ENCODE assay signal across 21 mouse cellular contexts in the genomic region with DNA sequence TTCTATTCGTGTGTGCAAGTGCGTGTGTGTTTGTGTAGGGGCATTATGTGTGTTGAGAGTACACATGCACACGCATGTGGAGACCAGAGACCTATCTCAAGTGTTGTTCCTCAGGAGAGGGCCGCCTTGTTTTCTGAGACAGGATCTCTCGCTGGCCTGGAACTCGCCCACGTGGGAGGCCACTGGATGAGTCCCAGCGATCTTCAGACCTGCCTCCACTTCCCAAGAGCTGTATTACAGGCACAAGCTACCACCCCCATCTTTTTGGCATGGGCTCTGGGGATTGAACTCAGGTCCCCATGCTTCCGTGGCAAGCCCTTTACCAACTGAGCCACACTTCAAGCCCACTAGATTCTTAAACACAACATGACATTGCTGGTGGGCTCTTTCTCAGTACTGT. TPM values are rescaled to one million over a fixed set of nuclear protein-coding genes. Genes with fewer than 3 reads are reported as not detected.
DNase-seq lines count a peak whose midpoint lies in the region; ATAC-seq and TF ChIP-seq lines count a peak whose summit lies in the region.
"Had no signal": no experiment of that assay in that cellular context is flagged by ENCODE, and none has a peak within 500 bp of the region (broad histone marks: within the 10 kb centered on the region; RNA-seq: fewer than 3 reads in every experiment).

No protein-coding gene starts in this region.

- no peak for TF ChIP-seq CTCF in gastrocnemius, adult 2 months (IDR thresholded peaks at IDR 0.05)

- peaks cover 58% of the 10 kb centered on the region for H3K4me1 ChIP-seq in midbrain, embryonic 10.5 days
- H3K4me1 ChIP-seq in midbrain, embryonic 16.5 days (ENCODE audit: control insufficient read depth, insufficient read depth, low read length), result peaks cover 19% of the 10 kb centered on the region
- peaks cover 62% of the 10 kb centered on the region for H3K4me1 ChIP-seq in limb, embryonic 10.5 days

- ATAC-seq in midbrain, embryonic 16.5 days, result no peak
- ATAC-seq: forebrain, embryonic 16.5 days had no signal

- 0 out of 2 replicates have a peak overlapping the region, but pooled peaks have one; percentile 50 for H3K27ac ChIP-seq in gastrocnemius, adult 2 months
- H3K27ac ChIP-seq in midbrain, embryonic 10.5 days (replicated peaks), result peak overlapping the region; percentile 13; the same call in 1 of the 2 replicates
- H3K27ac ChIP-seq in midbrain, embryonic 16.5 days (ENCODE audit: low read length), result no peak overlapping the region
- peak overlapping the region; percentile 76 for H3K27ac ChIP-seq in limb, embryonic 10.5 days
- H3K27ac ChIP-seq: embryonic facial prominence, embryonic 15.5 days; heart, embryonic 10.5 days; hindbrain, embryonic 13.5 days; liver, embryonic 13.5 days; neural tube, embryonic 15.5 days had no signal

- H3K9me3 ChIP-seq in midbrain, embryonic 10.5 days (replicated peaks), result no peaks in the 10 kb centered on the region
- no peaks in the 10 kb centered on the region for H3K9me3 ChIP-seq in midbrain, embryonic 16.5 days (replicated peaks; ENCODE audit: control insufficient read depth, low read length, poor library complexity, severe bottlenecking)
- no peaks in the 10 kb centered on the region for H3K9me3 ChIP-seq in limb, embryonic 10.5 days (replicated peaks)
- H3K9me3 ChIP-seq: embryonic facial prominence, embryonic 15.5 days; heart, embryonic 10.5 days; hindbrain, embryonic 13.5 days; kidney, embryonic 15.5 days; liver, embryonic 13.5 days; megakaryocyte, embryonic 14.5 days; neural tube, embryonic 15.5 days had no signal

- no peaks in the 10 kb centered on the region for H3K36me3 ChIP-seq in midbrain, embryonic 10.5 days
- H3K36me3 ChIP-seq in midbrain, embryonic 16.5 days (ENCODE audit: control insufficient read depth, insufficient read depth, low read length), result no peaks in the 10 kb centered on the region
- H3K36me3 ChIP-seq in limb, embryonic 10.5 days, result peaks cover 4% of the 10 kb centered on the region; the same call in 1 of the 2 replicates
- H3K36me3 ChIP-seq: embryonic facial prominence, embryonic 15.5 days; hindbrain, embryonic 13.5 days; kidney, embryonic 15.5 days; neural tube, embryonic 15.5 days had no signal

- intact Hi-C loops in gastrocnemius, adult 2 months (cut with DNase I), result no loop called here

- WGBS in midbrain, embryonic 10.5 days, result 81% methylated on average over 9 of the region's 9 CpGs
- WGBS in midbrain, embryonic 16.5 days, result 87% methylated on average over 9 of the region's 9 CpGs
- WGBS in limb, embryonic 10.5 days, result 89% methylated on average over 9 of the region's 9 CpGs

- no peak overlapping the region; the same call in 1 of the 2 replicates for H3K4me3 ChIP-seq in gastrocnemius, adult 2 months
- H3K4me3 ChIP-seq in midbrain, embryonic 10.5 days, result no peak overlapping the region
- H3K4me3 ChIP-seq in midbrain, embryonic 16.5 days (ENCODE audit: low read depth, low read length), result no peak overlapping the region
- H3K4me3 ChIP-seq in limb, embryonic 10.5 days, result no peak overlapping the region
- H3K4me3 ChIP-seq: embryonic facial prominence, embryonic 15.5 days; heart, embryonic 10.5 days; hindbrain, embryonic 13.5 days; kidney, embryonic 15.5 days; liver, embryonic 13.5 days; megakaryocyte, embryonic 14.5 days; neural tube, embryonic 15.5 days had no signal

- no peak for DNase-seq in gastrocnemius, adult 2 months
- DNase-seq in gastrocnemius, postnatal 4 days (ENCODE audit: low spot score in 2 of 2), result no peak
- DNase-seq in midbrain, embryonic 10.5 days (ENCODE audit: low spot score), result no peak
- no peak for DNase-seq in limb, embryonic 10.5 days (ENCODE audit: low spot score)
- no peak for DNase-seq in left cerebral cortex, adult 11 months (ENCODE audit: low spot score)
- DNase-seq in adrenal gland, adult 2 months, result no peak
- DNase-seq: adrenal gland, postnatal 36 days; cerebellum, adult 18-20 months; cerebellum, postnatal 14 days; kidney, adult 11 months; liver, embryonic 13.5 days; lung, embryonic 14.5 days; thymus, adult 18-20 months had no signal

- no peak overlapping the region for H3K9ac ChIP-seq in midbrain, embryonic 16.5 days (ENCODE audit: low read depth, low read length)
- H3K9ac ChIP-seq: embryonic facial prominence, embryonic 15.5 days; hindbrain, embryonic 13.5 days; kidney, embryonic 15.5 days; liver, embryonic 13.5 days; lung, embryonic 14.5 days; neural tube, embryonic 15.5 days had no signal

- no peak overlapping the region for H3K4me2 ChIP-seq in midbrain, embryonic 16.5 days (ENCODE audit: low read length)
- H3K4me2 ChIP-seq: embryonic facial prominence, embryonic 15.5 days; hindbrain, embryonic 13.5 days; kidney, embryonic 15.5 days; liver, embryonic 13.5 days; lung, embryonic 14.5 days had no signal

- peaks cover 8% of the 10 kb centered on the region; the same call in 1 of the 2 replicates for H3K27me3 ChIP-seq in midbrain, embryonic 10.5 days (ENCODE audit: low read depth, poor library complexity, severe bottlenecking)
- no peaks in the 10 kb centered on the region for H3K27me3 ChIP-seq in midbrain, embryonic 16.5 days (ENCODE audit: control insufficient read depth, insufficient read depth, low read depth, low read length)
- H3K27me3 ChIP-seq in limb, embryonic 10.5 days (ENCODE audit: low read depth, poor library complexity, severe bottlenecking), result no peaks in the 10 kb centered on the region
- H3K27me3 ChIP-seq: embryonic facial prominence, embryonic 15.5 days; kidney, embryonic 15.5 days; liver, embryonic 13.5 days; neural tube, embryonic 15.5 days had no signal

RNA-seq across cellular contexts. Expression of a gene that starts 17.7 kb away (rescaled TPM):
- total RNA-seq in gastrocnemius, adult 2 months (2021), result 10 to 100 TPM; 29.2 to 47.3 TPM
- total RNA-seq in gastrocnemius, postnatal 4 days (2021), result 10 to 100 TPM; 70.0 to 78.2 TPM
- polyA plus RNA-seq in midbrain, embryonic 10.5 days (2016; fragmentation: Nextera tagmentation; extraction: Ambion mirVana), result 7.2 and 7.8 TPM in 2 replicates
- 4.2 and 4.6 TPM in 2 replicates for polyA plus RNA-seq in midbrain, embryonic 16.5 days (2015; fragmentation: Nextera tagmentation; extraction: Ambion mirVana)
- polyA plus RNA-seq in limb, embryonic 10.5 days (2016; fragmentation: Nextera tagmentation; extraction: Ambion mirVana), result 18.0 and 21.1 TPM in 2 replicates
- total RNA-seq in adrenal gland, adult 2 months (2021), result 10 to 100 TPM; 32.2 to 50.9 TPM
- 9.2 and 9.3 TPM in 2 replicates for polyA plus RNA-seq in adrenal gland, adult 2 months (2012; rRNA removed)
